Mouse (Mus musculus): ENCODE measurements around the gene Stat4. TPM values are rescaled to one million over a fixed set of nuclear protein-coding genes. Genes with fewer than 3 reads are reported as not detected.

Stat4 gene
- polyA plus RNA-seq, 1 experiment from 2014 or later: 0.93 TPM

GRCm38 (mm10) chr1:52137292-52137691 is 150.3 kb downstream of the Stat4 start:
- no peak overlapping the region for H3K27ac ChIP-seq (ENCODE audit: low read depth, low read length)
- DNase-seq (ENCODE audit: low spot score): peak; percentile 22
- no peak overlapping the region for H3K4me3 ChIP-seq (ENCODE audit: low read depth, low read length)
- no peak overlapping the region for H3K9ac ChIP-seq (ENCODE audit: low read depth, low read length)
- peak; percentile 64 for ATAC-seq (ENCODE audit: low FRiP score)
- no peak overlapping the region for H3K4me2 ChIP-seq (replicated peaks; ENCODE audit: low read depth, low read length)
- no peaks in the 10 kb centered on the region for H3K27me3 ChIP-seq (ENCODE audit: control insufficient read depth, insufficient read depth, low read length)
- no peaks in the 10 kb centered on the region for H3K36me3 ChIP-seq (ENCODE audit: control insufficient read depth, insufficient read depth, low read length)
- WGBS: 73% methylated on average over 16 of the region's 16 CpGs
- H3K4me1 ChIP-seq (replicated peaks; ENCODE audit: control insufficient read depth, insufficient read depth, low read length): no peaks in the 10 kb centered on the region
- no peaks in the 10 kb centered on the region for H3K9me3 ChIP-seq (ENCODE audit: control insufficient read depth, low read length)

GRCm38 (mm10) chr1:52140534-52140933 is 153.6 kb downstream of the Stat4 start:
- Histone ChIP-seq H3K4me1 (replicated peaks; ENCODE audit: control insufficient read depth, insufficient read depth, low read length) (no peaks in the 10 kb centered on the region), H3K36me3 (ENCODE audit: control insufficient read depth, insufficient read depth, low read length) (no peaks in the 10 kb centered on the region), H3K4me3 (ENCODE audit: low read depth, low read length) (no peak overlapping the region), H3K27ac (ENCODE audit: low read depth, low read length) (no peak overlapping the region), H3K4me2 (replicated peaks; ENCODE audit: low read depth, low read length) (no peak overlapping the region), H3K27me3 (ENCODE audit: control insufficient read depth, insufficient read depth, low read length) (no peaks in the 10 kb centered on the region), H3K9ac (ENCODE audit: low read depth, low read length) (no peak overlapping the region), H3K9me3 (ENCODE audit: control insufficient read depth, low read length) (no peaks in the 10 kb centered on the region)
- no peak for ATAC-seq (ENCODE audit: low FRiP score)
- 86% methylated on average over 9 of the region's 9 CpGs for WGBS
- DNase-seq (ENCODE audit: low spot score): no peak

DNA sequence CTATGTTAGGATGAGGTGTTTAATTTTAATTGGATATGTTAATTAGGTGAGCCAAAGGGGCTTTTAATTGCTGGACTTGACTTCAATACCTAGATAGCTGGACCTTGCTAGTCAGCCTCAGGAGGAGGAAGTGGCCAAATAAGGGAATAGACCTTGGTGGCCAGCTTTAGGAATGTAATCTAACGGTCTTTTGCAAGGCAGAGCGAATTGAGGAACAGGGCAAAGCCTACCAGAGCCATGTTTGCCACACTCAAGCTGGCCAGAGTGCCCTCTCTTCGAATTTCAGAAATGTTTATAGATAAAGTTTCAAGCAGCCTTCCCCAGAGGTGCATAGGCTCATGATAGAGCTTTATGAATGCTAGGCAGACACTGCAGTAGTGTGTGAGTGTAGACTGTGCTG is 154.5 kb downstream of the Stat4 start:
- Histone ChIP-seq H3K9me3 (ENCODE audit: control insufficient read depth, low read length) (no peaks in the 10 kb centered on the region), H3K36me3 (ENCODE audit: control insufficient read depth, insufficient read depth, low read length) (no peaks in the 10 kb centered on the region), H3K27ac (ENCODE audit: low read depth, low read length) (no peak overlapping the region), H3K9ac (ENCODE audit: low read depth, low read length) (no peak overlapping the region), H3K4me3 (ENCODE audit: low read depth, low read length) (no peak overlapping the region), H3K4me1 (replicated peaks; ENCODE audit: control insufficient read depth, insufficient read depth, low read length) (no peaks in the 10 kb centered on the region), H3K27me3 (ENCODE audit: control insufficient read depth, insufficient read depth, low read length) (no peaks in the 10 kb centered on the region), H3K4me2 (replicated peaks; ENCODE audit: low read depth, low read length) (no peak overlapping the region)
- ATAC-seq (ENCODE audit: low FRiP score): no peak
- 73% methylated on average over 3 of the region's 3 CpGs for WGBS
- no peak for DNase-seq (ENCODE audit: low spot score)

GRCm38 (mm10) chr1:52142117-52142516 is 155.2 kb downstream of the Stat4 start:
- WGBS: 76% methylated on average over 4 of the region's 4 CpGs
- H3K36me3 ChIP-seq (ENCODE audit: control insufficient read depth, insufficient read depth, low read length): no peaks in the 10 kb centered on the region
- H3K9me3 ChIP-seq (ENCODE audit: control insufficient read depth, low read length): no peaks in the 10 kb centered on the region
- no peaks in the 10 kb centered on the region for H3K27me3 ChIP-seq (ENCODE audit: control insufficient read depth, insufficient read depth, low read length)
- no peaks in the 10 kb centered on the region for H3K4me1 ChIP-seq (replicated peaks; ENCODE audit: control insufficient read depth, insufficient read depth, low read length)
- no peak overlapping the region for H3K9ac ChIP-seq (ENCODE audit: low read depth, low read length)
- no peak overlapping the region for H3K27ac ChIP-seq (ENCODE audit: low read depth, low read length)
- H3K4me3 ChIP-seq (ENCODE audit: low read depth, low read length): no peak overlapping the region
- DNase-seq (ENCODE audit: low spot score) (no peak), ATAC-seq (ENCODE audit: low FRiP score) (no peak)
- H3K4me2 ChIP-seq (replicated peaks; ENCODE audit: low read depth, low read length): no peak overlapping the region

GRCm38 (mm10) chr1:52143191-52143590 is 156.2 kb downstream of the Stat4 start:
- no peaks in the 10 kb centered on the region for H3K4me1 ChIP-seq (replicated peaks; ENCODE audit: control insufficient read depth, insufficient read depth, low read length)
- no peak for DNase-seq (ENCODE audit: low spot score)
- H3K36me3 ChIP-seq (ENCODE audit: control insufficient read depth, insufficient read depth, low read length): no peaks in the 10 kb centered on the region
- no peak for ATAC-seq (ENCODE audit: low FRiP score)
- H3K27me3 ChIP-seq (ENCODE audit: control insufficient read depth, insufficient read depth, low read length): no peaks in the 10 kb centered on the region
- H3K27ac ChIP-seq (ENCODE audit: low read depth, low read length): no peak overlapping the region
- H3K4me2 ChIP-seq (replicated peaks; ENCODE audit: low read depth, low read length): no peak overlapping the region
- 86% methylated on average over 4 of the region's 4 CpGs for WGBS
- H3K9ac ChIP-seq (ENCODE audit: low read depth, low read length): no peak overlapping the region
- H3K4me3 ChIP-seq (ENCODE audit: low read depth, low read length): no peak overlapping the region
- no peaks in the 10 kb centered on the region for H3K9me3 ChIP-seq (ENCODE audit: control insufficient read depth, low read length)

DNA sequence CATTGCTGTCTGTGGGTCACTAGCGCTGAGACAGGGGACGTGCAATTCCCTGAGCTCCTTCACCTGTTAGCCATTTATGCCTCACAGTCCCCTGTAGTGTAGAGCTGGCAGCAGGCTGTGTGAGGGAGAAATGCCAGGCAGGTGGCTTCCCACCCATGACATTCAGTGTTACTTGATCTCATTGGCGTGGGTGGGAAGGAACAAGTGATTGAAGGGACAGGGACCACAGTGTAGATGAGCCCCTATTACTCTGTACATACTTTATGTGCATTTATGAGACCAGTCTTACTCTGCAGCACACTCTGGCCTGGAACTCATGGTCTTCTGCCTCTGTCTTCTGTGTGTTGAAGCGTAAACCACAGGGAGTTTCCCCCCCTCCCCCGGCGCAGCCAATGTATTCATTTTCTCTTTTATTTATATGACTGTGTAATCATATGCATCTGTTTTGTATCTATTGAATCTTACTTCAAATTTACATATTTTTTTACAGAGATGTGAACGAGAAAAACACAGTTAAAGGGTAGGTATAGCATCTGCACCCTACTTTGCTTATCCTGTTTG is 156.7 kb downstream of the Stat4 start:
- DNase-seq (ENCODE audit: low spot score) (no peak), ATAC-seq (ENCODE audit: low FRiP score) (no peak)
- WGBS: 84% methylated on average over 7 of the region's 7 CpGs

DNA sequence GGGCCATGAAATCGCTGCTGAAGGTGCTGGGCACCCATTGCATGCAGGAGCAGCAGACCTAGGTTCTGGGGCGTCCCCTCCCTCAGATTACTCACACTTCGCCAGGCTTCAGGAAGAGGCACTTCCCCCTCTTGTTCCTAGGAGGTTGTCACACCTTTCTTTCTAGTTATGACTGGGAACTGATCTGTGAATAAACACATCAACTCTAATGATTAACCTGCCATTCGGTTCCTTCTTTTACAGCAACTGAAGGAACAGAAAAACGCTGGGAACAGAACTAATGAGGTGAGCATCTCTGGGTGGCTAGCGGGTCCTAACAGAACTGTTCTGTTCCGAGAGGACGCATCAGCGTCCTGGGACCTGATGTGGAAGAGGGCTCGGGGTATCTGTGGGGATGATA is 158.0 kb downstream of the Stat4 start:
- 82% methylated on average over 10 of the region's 10 CpGs for WGBS
- Histone ChIP-seq H3K9ac (ENCODE audit: low read depth, low read length) (no peak overlapping the region), H3K4me3 (ENCODE audit: low read depth, low read length) (no peak overlapping the region), H3K36me3 (ENCODE audit: control insufficient read depth, insufficient read depth, low read length) (no peaks in the 10 kb centered on the region), H3K9me3 (ENCODE audit: control insufficient read depth, low read length) (no peaks in the 10 kb centered on the region), H3K27ac (ENCODE audit: low read depth, low read length) (no peak overlapping the region), H3K4me1 (replicated peaks; ENCODE audit: control insufficient read depth, insufficient read depth, low read length) (no peaks in the 10 kb centered on the region), H3K27me3 (ENCODE audit: control insufficient read depth, insufficient read depth, low read length) (no peaks in the 10 kb centered on the region), H3K4me2 (replicated peaks; ENCODE audit: low read depth, low read length) (no peak overlapping the region)
- DNase-seq (ENCODE audit: low spot score) (no peak), ATAC-seq (ENCODE audit: low FRiP score) (no peak)

More for the DNA sequence above, 156.7 kb downstream of the Stat4 start:
- no peaks in the 10 kb centered on the region for H3K27me3 ChIP-seq (ENCODE audit: control insufficient read depth, insufficient read depth, low read length)
- no peaks in the 10 kb centered on the region for H3K36me3 ChIP-seq (ENCODE audit: control insufficient read depth, insufficient read depth, low read length)
- no peaks in the 10 kb centered on the region for H3K4me1 ChIP-seq (replicated peaks; ENCODE audit: control insufficient read depth, insufficient read depth, low read length)
- no peaks in the 10 kb centered on the region for H3K9me3 ChIP-seq (ENCODE audit: control insufficient read depth, low read length)
- H3K4me2 ChIP-seq (replicated peaks; ENCODE audit: low read depth, low read length): no peak overlapping the region
- no peak overlapping the region for H3K27ac ChIP-seq (ENCODE audit: low read depth, low read length)
- H3K4me3 ChIP-seq (ENCODE audit: low read depth, low read length): no peak overlapping the region
- H3K9ac ChIP-seq (ENCODE audit: low read depth, low read length): no peak overlapping the region

- Histone ChIP-seq H3K9ac (ENCODE audit: low read depth, low read length) (no peak overlapping the region), H3K4me1 (replicated peaks; ENCODE audit: control insufficient read depth, insufficient read depth, low read length) (no peaks in the 10 kb centered on the region), H3K36me3 (ENCODE audit: control insufficient read depth, insufficient read depth, low read length) (no peaks in the 10 kb centered on the region), H3K27ac (ENCODE audit: low read depth, low read length) (no peak overlapping the region), H3K9me3 (ENCODE audit: control insufficient read depth, low read length) (no peaks in the 10 kb centered on the region), H3K27me3 (ENCODE audit: control insufficient read depth, insufficient read depth, low read length) (no peaks in the 10 kb centered on the region), H3K4me3 (ENCODE audit: low read depth, low read length) (no peak overlapping the region), H3K4me2 (replicated peaks; ENCODE audit: low read depth, low read length) (no peak overlapping the region)
- WGBS: 59% methylated on average over 12 of the region's 12 CpGs
- ATAC-seq (ENCODE audit: low FRiP score) (peak; percentile 70), DNase-seq (ENCODE audit: low spot score) (peak; percentile 76)
These were observed 159.4 kb downstream of the Stat4 start for GRCm38 (mm10) chr1:52146214-52146970.

- no peak overlapping the region for H3K9ac ChIP-seq (ENCODE audit: low read depth, low read length)
These were observed 160.5 kb downstream of the Stat4 start for GRCm38 (mm10) chr1:52147431-52147830.

More at GRCm38 (mm10) chr1:52147431-52147830, 160.5 kb downstream of the Stat4 start:
- no peak overlapping the region for H3K4me2 ChIP-seq (replicated peaks; ENCODE audit: low read depth, low read length)
- WGBS: 82% methylated on average over 2 of the region's 2 CpGs
- no peak overlapping the region for H3K4me3 ChIP-seq (ENCODE audit: low read depth, low read length)
- H3K27me3 ChIP-seq (ENCODE audit: control insufficient read depth, insufficient read depth, low read length): no peaks in the 10 kb centered on the region
- H3K4me1 ChIP-seq (replicated peaks; ENCODE audit: control insufficient read depth, insufficient read depth, low read length): no peaks in the 10 kb centered on the region
- DNase-seq (ENCODE audit: low spot score): no peak
- no peak for ATAC-seq (ENCODE audit: low FRiP score)
- no peaks in the 10 kb centered on the region for H3K9me3 ChIP-seq (ENCODE audit: control insufficient read depth, low read length)
- H3K27ac ChIP-seq (ENCODE audit: low read depth, low read length): no peak overlapping the region
- H3K36me3 ChIP-seq (ENCODE audit: control insufficient read depth, insufficient read depth, low read length): no peaks in the 10 kb centered on the region
